Mouse (Mus musculus) kidney, adult 2 months (tissue): ENCODE measurements around the gene Washc1. TPM values are rescaled to one million over a fixed set of nuclear protein-coding genes. Genes with fewer than 3 reads are reported as not detected.

Source experiments
- DNase-seq: peaks from one replicate; pipeline ENCODE4 v3.0.0; 2021
- H3K27ac ChIP-seq: fragments of 200-500 bp; 2 replicates; pipeline ENCODE4 v1.5.1; 2012; ENCODE audit warnings: low read depth, low read length, control low read depth, inconsistent platforms; ENCODE audit not compliant: insufficient read depth
- H3K27me3 ChIP-seq: fragments of 200-500 bp; replicated peaks from 2 replicates; pipeline ENCODE4 v1.6.1; 2012; ENCODE audit warnings: mild to moderate bottlenecking, moderate library complexity, low read length, inconsistent platforms; ENCODE audit not compliant: control insufficient read depth, insufficient read depth
- H3K36me3 ChIP-seq: fragments of 200-500 bp; 2 replicates; pipeline ENCODE4 v1.6.1; 2012; ENCODE audit warnings: mild to moderate bottlenecking, moderate library complexity, low read length, inconsistent platforms; ENCODE audit not compliant: control insufficient read depth, insufficient read depth
- H3K4me1 ChIP-seq: fragments of 200-500 bp; 2 replicates; pipeline ENCODE4 v1.6.1; 2011; ENCODE audit warnings: low read length; ENCODE audit not compliant: control insufficient read depth, insufficient read depth
- H3K4me3 ChIP-seq: fragments of 200-500 bp; 2 replicates; pipeline ENCODE4 v1.5.1; 2011; ENCODE audit warnings: mild to moderate bottlenecking, low read depth, low read length, control low read depth; ENCODE audit not compliant: insufficient read depth
- CTCF ChIP-seq: fragments of 200-500 bp; conservative IDR thresholded peaks from 2 replicates; pipeline ENCODE4 v1.5.1; 2011; ENCODE audit warnings: low read depth, mild to moderate bottlenecking, control low read depth, low read length, moderate library complexity, mixed read lengths; ENCODE audit not compliant: insufficient read depth, insufficient read length
- POLR2A ChIP-seq: fragments of 200-500 bp; IDR thresholded peaks from one replicate; pipeline ENCODE4 v1.6.1; 2011; ENCODE audit warnings: low read depth, low read length, control low read depth
- WGBS: fragments of 180-500 bp; shearing (Covaris S2); methylation state at CpG from one replicate; pipeline ENCODE4 v1.1.7; 2018; 5-methylcytosine and 5-hydroxymethylcytosine counted together
- polyA plus RNA-seq: library from polyadenylated mRNA; depleted of rRNA; stranded (reverse); fragments of >200 nt; gene quantifications from 2 replicates; pipeline ENCODE4 v1.2.3, GENCODE M21; 2012

Gene Washc1
- polyA plus RNA-seq, 1 experiment = 37.1 TPM

DNA sequence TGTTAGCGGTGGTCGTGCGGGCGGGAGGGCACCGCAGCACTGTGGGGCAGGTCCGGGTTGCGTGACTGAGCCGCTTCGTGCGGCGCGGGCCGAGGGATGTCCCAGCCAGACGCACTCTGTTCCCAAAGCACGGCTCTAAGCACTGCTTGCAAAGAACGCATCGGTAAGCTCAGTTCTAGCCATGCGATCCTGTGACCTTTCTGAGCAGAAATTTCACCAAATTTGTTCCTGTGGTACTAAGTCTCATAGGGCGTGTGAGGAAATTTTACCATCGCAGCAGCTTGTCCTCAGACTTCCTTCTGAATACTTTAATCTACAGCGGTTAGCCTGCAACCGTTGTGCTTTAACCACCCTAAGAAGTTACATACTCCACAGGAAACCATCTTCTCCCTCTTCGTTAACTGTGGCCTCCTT is 33.9 kb upstream of the Washc1 start:
- peak overlapping the region; percentile 95 for H3K4me3 ChIP-seq
- TF ChIP-seq CTCF (no peak), POLR2A (no peak)
- H3K36me3 ChIP-seq = peaks cover 7% of the 10 kb centered on the region; the same call in 1 of the 2 replicates
- peak overlapping the region; percentile 74 for H3K27ac ChIP-seq
- H3K4me1 ChIP-seq = peaks cover 7% of the 10 kb centered on the region; the same call in 1 of the 2 replicates
- H3K27me3 ChIP-seq = no peaks in the 10 kb centered on the region
- DNase-seq = no peak
- WGBS = 2% methylated on average over 23 of the region's 23 CpGs

DNA sequence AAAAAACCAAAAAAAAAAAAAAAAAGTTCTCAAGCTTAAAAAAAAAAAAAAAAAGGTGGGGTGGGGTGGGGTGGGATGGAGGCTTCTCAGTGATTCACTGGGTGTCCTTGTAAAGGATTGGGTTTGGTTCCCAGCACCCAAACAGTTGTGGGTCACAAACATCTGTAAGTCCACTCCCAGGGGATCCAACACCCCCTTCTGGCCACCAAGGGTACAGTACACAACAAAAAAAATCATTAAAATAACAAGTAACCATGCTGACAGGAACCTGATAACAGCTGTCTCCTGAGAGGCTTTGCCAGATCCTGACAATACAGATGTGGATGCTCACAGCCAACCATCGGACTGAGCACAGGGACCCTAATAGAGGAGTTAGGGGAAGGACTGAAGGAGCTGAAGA is 26.9 kb upstream of the Washc1 start:
- H3K36me3 ChIP-seq = peaks cover 6% of the 10 kb centered on the region

DNA sequence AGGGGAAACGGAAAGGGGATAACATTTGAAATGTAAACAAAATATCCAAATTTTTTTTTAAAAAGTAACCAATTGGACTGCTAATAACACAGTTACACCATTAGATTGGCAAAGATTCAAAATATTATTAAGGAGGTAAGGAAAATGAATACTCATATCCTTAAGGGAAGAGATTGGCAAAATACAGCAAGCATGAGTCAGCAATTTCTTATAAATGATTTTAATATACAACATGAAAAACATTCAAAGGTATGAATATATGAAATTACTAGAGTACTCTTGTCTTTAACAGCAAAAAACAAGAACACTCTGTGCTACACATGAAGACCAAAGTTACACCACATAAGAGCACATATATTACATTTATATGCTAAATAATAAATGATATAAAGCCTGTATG is 26.3 kb upstream of the Washc1 start:
- peaks cover 6% of the 10 kb centered on the region for H3K36me3 ChIP-seq
- H3K27ac ChIP-seq = no peak overlapping the region
- no peak overlapping the region for H3K4me3 ChIP-seq
- no peak for DNase-seq
- H3K27me3 ChIP-seq = no peaks in the 10 kb centered on the region
- TF ChIP-seq POLR2A (no peak), CTCF (no peak)
- H3K4me1 ChIP-seq = no peaks in the 10 kb centered on the region
- WGBS = 100% methylated on average over 1 of the region's 1 CpGs

More for the DNA sequence above, 26.9 kb upstream of the Washc1 start:
- no peak for TF ChIP-seq CTCF
- no peak for TF ChIP-seq POLR2A
- H3K27me3 ChIP-seq = no peaks in the 10 kb centered on the region
- no peak for DNase-seq
- no peak overlapping the region for H3K4me3 ChIP-seq
- 85% methylated on average over 1 of the region's 1 CpGs for WGBS
- H3K4me1 ChIP-seq = no peaks in the 10 kb centered on the region
- H3K27ac ChIP-seq = no peak overlapping the region

DNA sequence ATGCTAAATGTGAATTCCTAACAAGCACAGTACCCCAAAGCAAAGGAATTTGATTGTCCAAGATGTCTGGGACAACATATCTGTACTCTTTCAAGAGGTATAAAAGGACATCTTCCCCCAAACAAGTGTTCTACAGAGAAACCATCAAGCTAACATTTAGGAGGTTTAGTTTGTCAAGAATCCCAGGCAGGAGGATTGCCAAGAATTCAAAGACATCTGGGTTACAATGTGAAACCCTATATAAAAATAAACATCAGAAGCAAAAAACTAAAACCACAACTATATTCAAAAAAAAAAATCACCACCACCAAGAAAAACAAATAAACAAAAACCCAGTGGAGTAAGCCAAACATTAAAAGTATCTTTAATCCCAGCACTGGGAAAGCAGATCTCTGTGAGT is 21.1 kb upstream of the Washc1 start:
- Histone ChIP-seq H3K27me3 (no peaks in the 10 kb centered on the region), H3K27ac (no peak overlapping the region), H3K4me3 (no peak overlapping the region), H3K4me1 (no peaks in the 10 kb centered on the region), H3K36me3 (peaks cover 3% of the 10 kb centered on the region)
- TF ChIP-seq CTCF (no peak), POLR2A (no peak)
- DNase-seq = no peak

DNA sequence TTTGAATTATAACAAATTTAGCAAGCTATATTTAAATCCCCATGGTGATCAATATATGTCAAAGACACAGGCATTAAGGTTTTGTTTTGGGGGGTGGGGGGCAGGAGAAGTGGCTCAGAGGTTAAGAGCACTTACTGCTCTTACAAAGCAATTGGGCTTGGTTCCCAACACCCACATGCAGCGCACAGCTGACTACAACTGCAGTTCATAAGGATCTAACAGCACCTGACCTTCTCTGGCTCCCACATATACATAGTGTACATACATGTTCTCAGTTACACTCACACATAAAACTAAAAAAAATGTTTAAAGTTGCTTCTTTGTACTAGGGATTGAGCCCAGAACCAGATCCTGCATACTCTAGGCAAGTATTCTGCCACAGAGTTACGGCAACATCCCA is 20.0 kb upstream of the Washc1 start:
- Histone ChIP-seq H3K4me1 (no peaks in the 10 kb centered on the region), H3K36me3 (peaks cover 3% of the 10 kb centered on the region), H3K27ac (no peak overlapping the region), H3K4me3 (no peak overlapping the region), H3K27me3 (no peaks in the 10 kb centered on the region)
- no peak for TF ChIP-seq POLR2A
- 74% methylated on average over 2 of the region's 2 CpGs for WGBS
- no peak for DNase-seq

DNA sequence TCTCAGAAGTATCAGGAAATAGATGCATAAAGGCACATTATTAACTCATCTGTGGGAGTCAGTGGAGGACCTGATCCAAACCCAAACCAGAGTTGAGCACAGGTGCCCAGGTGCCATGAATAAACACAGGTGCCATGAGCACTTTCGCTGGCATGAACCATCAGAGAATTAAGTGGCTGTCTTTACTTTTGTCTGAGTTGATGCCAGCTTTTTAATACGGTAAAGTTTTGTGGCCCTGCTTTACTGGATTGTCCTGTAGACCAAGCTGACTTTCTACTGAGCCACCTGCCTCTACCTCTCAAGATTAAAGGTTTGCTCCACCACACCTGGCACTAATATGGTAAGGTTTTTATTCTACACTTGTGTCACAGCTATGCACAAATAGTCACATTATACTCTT is 19.3 kb upstream of the Washc1 start:
- peaks cover 1% of the 10 kb centered on the region for H3K36me3 ChIP-seq
- H3K27me3 ChIP-seq = no peaks in the 10 kb centered on the region
- H3K4me3 ChIP-seq = no peak overlapping the region
- DNase-seq = no peak
- no peaks in the 10 kb centered on the region for H3K4me1 ChIP-seq
- WGBS = 76% methylated on average over 2 of the region's 2 CpGs
- TF ChIP-seq POLR2A (no peak), CTCF (no peak)
- H3K27ac ChIP-seq = no peak overlapping the region

DNA sequence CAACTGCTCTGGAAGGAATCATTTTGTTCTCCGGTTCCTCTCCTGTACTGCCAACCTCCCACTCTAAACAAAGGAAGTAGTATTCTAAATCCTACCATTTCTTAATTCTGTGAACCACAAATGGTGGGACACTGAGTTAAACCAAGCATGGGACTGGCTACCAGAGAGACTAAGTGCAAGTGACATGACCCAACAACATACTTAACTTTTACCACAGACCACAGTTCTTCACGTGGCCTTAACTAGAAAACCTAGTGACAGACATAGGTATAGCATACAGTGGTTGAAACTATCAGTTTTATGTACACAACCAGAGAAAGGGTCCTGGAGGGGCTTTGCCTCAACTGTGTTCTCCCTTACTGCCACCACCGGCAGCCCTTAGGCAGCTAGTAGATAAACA is 18.7 kb upstream of the Washc1 start:
- TF ChIP-seq POLR2A = no peak
- TF ChIP-seq CTCF = no peak
- H3K4me3 ChIP-seq = no peak overlapping the region
- no peak for DNase-seq
- WGBS = 73% methylated on average over 3 of the region's 3 CpGs
- H3K27ac ChIP-seq = no peak overlapping the region
- no peaks in the 10 kb centered on the region for H3K27me3 ChIP-seq
- peaks cover 1% of the 10 kb centered on the region for H3K36me3 ChIP-seq
- H3K4me1 ChIP-seq = no peaks in the 10 kb centered on the region
